Mouse (Mus musculus): ENCODE measurements around the gene Cep95. TPM values are rescaled to one million over a fixed set of nuclear protein-coding genes. Genes with fewer than 3 reads are reported as not detected.
A peak's percentile ranks its signal among the peaks of the same experiment; 100 is the strongest.
"Not testable (repeated sequence)": the region's sequence is repeated elsewhere in the genome, so short reads cannot be mapped to it uniquely, and the experiment has no call there.

The Cep95 gene
- total RNA-seq, 2 experiments from 2014 or later, result 6.2 to 13.0 TPM

DNA sequence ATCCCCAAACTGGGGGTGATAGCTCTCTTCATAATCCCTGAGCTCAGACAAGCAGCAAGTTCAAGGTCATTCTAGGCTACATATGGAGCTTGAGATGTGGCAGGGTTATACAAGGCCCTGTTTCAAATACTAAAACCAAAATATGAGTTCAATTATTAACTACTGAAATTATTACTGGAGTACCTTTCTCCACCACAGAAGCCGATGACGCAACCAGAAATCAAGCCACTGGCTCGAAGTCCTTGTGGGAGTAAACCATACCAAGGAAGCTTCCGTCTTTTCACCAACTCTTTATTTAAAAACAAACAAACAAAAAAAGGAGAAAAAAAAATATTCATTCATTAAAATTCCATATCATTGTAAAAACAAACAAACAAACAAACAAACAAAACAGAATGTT lies 12.1 kb upstream of the Cep95 start:
- DNase-seq, result no peak

DNA sequence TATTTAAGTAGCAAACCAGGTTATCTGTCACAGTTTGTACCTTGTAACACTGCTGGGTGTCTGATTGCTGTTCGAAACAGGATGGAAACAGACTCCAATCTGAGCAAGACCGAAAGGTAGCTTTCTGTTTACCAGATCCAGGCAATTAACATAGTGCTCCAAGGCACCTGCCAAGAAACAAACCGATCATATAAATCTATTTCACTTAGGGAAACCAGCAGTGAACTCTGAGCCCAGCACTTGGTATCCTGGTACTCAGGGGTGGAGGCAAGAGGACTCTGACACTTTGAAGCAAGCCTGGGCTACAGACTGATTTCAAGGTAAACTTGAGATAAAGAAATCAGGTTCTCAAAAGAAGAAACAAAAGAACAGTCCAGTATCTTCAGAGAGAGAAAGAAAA lies 11.7 kb upstream of the Cep95 start:
- no peak for DNase-seq

DNA sequence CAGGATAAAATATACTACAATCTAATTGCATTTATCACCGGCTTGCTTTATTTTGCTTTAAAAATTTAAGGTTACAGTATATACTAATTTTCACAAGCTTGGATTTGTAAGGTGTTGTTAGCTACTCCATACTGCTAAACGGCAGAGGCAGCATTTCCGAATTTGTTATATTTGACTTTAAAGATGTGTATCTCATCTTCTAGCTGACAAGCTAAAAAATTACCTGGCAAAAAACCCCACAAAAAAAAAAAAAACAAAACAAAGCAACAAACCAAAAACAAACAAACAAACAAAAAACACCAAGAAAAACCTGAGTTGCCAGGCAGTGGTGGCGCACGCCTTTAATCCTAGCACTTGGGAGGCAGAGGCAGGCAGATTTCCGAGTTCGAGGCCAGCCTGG lies 10.9 kb upstream of the Cep95 start:
- DNase-seq, result no peak

DNA sequence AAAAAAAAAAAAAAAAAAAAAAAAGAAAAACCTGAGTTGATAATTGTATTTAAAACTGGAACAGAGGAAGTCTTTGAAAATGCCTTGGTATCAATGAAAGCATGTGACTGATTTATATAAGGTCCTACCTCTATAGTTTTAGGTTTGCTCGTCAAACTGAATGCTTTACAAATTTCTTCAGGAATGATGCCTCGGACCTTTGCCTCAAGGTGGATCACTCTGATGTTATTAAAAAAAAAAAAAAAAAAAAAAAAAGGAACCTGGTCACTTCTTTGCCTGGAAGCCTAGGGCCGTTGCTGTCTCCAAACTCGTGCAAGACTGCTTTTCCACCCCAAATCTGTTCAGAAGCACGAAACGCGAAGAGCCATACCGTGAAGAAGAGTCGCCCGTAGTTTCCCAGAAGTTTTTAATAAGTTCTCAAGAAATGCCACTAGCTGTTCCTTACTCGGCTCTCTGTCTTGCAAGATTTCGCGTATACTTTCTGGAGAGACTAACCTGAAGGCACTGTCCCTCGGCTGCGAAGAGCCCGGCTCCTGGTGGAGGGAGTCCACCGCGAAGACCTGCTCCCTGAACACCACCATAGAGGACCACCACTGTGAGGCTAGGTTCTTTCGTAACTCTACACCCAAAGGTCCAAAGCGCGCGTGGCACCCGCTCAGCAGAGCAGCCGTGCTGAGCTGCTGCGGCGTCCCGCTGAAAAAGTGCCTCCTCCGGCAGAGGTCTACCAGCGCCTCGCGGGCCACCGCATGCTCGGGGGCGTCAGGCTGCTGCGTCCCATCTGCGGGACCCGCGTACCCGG lies 10.3 kb upstream of the Cep95 start:
- DNase-seq, result no peak

DNA sequence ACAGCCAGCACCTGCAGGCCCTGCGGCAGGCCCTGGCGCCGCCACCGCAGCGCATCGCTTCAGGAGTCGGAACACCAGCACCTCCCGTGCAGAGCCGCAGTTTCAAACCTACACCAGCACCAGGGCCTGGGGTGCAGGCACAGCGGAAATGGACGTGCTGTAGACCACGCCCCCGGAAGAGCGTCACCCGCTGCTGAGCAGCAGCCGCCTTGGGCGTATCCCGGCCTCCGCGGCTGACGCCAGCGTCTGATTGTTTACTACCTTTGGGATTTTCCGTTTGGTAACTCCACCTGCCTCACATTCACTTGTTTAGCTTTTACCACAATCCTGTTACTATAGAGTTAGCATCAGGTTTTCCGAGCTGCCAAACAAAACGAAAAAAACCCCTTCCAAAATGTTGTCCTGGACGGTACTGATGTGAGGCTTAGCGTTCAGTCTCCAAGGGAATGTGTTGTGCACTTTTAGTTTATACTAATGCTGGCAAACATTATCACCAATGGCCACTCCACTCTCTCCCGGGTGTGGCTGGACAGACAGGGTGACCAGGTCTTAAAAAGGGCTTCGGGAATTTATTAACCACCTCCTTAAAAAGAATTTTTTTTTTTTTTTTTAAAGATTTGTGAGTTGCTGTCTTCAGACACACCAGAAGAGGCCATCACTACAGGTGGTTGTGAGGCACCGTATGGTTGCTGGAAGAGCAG lies 9.5 kb upstream of the Cep95 start, which contains the start of gene Polg2:
Gene Polg2 (minus strand): TSS at position 150 of the 701 bp plus-strand sequence.
- peak; percentile 95 for DNase-seq

DNA sequence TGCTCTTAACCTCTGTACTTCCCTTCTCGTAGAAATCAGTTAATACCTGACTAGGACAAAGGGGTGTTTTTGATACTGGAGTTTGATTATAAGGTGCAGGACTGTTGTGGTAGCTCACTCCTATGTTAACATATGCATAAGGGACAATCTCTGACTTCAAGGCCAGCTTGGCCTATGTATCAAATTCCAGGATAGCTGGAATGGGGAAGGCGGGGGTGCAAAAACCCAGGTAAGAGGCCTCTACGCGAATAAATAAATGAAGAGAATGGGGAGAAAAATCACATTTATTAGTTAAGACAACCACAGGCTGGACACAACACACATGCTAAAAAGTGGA lies 9.0 kb upstream of the Cep95 start:
- no peak for DNase-seq

DNA sequence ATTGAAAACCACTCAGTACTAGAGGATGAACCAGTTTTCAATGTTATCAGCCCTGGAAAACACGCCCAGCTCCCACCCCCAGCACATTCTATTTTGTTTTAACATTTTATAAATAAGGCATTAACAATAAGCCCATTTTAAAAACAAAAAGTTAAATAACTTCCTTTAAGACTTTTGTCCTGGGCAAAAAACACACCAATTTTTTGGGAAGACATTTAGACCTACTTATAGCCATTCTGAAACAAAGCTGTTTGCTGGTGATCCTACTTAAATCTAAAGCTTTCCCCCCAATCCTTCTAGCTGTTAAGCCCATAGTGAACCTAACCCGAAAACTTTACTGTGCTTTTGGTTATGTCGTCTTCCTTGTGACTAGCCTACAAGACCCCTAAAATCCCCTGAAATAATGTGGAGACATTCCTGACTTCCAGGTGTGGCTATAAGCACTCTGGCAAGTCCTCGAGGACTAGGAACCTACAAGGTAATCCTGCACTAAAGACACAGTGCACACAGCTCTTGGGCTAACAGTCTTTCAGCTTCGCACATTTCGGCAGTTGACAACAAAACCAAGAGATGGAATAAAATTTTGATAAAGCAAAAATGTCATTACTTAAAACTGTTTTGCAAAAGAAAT lies 8.3 kb upstream of the Cep95 start:
- no peak for DNase-seq

DNA sequence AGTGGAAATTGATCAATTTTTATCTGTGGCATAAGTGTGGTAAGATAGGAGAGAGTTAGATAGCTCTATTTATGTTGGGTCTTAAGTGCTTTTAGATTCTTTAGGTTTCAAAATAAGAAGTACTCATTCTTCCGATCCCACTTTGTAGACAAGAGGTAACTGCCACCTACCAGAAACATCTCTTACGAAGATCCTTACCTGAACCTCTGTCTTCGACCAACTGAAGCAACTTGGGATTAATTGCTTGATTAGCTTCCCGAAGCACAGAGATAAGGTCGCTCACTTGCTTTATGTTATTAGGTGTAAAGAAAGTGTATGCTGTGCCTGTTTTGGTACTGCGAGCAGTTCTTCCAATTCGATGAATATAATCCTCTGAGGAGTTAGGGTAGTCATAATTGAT lies 6.8 kb upstream of the Cep95 start:
- DNase-seq, result not testable (repeated sequence)

DNA sequence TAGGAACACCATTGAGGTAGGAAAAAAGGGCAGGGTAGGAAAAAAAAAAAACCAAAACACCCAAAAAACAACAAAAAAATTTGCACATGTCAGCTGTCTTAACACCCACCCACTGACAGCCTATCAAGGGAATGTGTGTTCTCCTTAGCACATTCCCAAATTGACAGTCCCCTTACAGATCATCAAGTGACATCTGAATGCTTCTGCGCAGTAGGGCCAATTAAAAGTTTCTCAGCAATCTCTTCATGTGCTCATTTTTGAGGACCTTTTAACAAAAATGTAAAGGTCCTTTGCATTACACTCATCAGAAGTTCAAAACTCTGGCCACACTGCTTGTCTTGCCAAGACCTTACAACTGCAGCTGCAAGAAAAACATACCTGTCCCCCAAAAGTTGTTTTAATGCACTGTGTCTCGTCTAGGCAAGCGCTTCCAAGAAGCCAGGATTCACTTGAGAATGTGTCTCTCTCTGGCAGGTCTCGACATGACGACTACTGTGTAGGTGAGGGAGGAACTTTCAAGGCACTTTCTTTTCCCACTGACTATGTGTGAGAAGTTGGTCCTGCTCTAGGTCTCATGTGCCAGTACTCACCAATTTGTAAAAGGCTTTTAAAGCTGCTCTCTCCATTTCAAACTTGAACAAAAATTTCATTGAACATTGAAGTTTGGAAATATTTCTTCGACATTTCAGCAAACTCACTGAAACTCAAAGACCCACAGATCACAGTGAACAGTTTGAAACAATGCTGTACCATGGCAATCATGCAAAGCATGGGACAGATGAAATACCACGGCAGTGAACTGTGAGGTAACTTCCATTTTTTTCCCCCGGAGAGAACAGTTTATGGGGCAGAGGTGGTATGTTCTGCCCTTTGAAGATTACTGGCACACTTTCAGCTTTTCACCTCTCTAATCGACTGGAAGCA lies 5.9 kb upstream of the Cep95 start:
- no peak for DNase-seq

DNA sequence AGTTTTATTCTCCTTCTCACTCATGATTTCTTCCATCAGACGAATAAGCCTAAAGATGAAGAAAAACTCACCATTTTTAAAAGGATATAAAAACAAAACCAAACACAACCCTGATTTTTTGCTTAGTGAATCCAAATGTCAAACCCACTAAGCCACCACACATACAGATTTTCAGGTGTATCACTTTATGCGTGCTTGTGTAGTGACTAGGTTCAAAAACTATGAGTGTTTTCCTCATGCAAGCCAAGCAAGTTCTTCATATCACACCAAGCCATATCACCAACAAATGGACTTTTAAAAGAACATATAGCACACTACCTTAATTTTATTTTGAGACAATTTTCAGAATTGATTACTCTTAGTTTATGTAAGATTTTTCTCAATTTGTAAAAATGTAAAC lies 4.6 kb upstream of the Cep95 start:
- no peak for DNase-seq

DNA sequence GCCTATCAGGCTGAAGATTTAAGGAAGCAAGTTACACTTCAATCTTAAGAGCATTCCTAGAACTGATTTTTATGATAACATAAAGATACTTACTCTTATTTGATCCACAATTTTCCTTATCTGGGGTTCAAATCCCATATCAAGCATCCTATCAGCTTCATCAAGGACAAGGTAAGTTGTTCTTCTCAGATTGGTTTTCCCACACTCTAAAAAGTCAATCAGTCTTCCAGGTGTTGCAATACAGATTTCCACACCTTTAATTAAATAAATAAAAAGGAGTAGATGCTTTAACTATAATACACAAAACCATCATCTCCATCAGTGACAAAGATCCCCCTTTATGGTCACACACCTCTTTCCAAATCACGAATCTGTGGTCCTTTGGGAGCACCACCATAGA lies 4.0 kb upstream of the Cep95 start:
- DNase-seq, result no peak

DNA sequence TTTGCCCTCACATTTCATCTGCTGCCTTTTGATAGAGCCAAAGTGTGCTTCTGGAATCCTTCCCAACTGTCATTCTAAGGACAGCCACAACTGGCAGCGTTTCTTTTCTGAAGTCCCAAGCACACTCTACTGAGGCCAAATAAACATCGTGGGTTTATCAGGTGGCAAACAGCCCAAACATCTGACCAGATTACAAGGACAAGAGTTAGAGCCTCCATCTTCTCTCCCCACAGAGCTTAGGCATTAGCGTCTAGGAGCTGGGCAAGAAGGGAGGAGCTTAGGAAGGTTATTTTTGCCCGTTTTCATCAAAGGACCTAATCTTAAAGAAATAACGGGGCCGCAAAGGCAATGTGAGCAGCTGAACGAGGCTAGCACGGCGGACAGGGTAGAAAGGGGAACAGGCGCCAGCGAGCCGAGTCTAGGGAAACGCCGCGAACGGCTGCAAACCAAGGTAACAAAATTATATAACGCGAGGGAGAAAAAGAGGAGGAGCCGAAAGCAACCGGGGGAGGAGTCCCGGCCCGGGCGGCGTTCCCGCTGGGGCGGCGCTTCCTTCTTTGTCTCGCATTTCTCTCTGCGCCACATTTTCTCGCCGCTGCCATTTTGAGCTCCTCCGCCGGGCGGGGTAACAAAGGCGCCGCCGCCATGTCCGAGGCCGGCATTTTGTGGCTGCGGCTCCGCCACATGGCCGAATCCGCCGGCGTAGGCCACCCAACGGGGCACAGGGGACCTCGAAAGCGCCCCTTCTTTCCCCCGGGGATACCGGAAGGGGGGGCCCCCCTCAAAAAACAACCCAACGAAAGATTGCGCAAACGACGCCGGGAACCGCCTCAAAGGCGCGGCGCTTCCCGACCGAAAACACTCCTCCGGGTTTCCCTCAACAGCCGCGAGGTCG lies 1.7 kb upstream of the Cep95 start:
- peak; percentile 95 for DNase-seq

DNA sequence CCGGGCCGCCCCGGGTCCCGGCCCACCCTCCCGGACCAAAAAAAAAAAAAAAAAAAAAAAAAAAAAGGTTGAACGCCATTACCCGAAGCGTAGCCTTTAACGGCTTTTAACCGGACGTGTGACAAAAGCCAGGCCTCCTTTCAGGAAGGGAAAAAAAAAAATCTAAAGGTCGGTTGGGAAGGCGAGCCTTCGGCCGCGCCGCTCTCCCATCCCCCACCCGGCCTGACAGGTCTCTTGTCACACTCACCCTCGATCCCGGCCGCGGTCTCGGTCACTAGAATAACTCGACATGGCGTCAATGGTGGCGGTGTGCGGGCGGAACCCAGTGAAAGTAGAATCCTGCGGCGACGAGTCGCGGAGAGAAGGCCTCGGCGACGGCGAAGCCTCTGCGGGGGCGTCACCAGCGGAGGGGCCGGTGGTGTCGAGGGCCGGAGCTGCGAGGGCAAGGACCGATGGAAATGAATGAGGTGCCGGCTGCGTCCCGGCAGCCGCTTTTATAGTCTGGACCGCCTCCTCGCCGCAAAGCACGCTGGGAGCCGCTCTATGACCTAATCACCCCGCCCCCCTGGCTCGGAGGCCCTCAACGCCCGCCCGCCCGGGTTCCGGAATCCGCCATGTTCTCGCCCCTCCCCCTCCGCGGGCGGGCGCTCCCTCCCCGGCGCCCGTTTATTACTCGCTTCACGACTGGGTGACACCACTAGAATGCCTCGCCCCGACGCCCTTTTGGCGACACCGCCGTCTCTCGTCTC lies 852 bp upstream of the Cep95 start:
- peak; percentile 100 for DNase-seq

DNA sequence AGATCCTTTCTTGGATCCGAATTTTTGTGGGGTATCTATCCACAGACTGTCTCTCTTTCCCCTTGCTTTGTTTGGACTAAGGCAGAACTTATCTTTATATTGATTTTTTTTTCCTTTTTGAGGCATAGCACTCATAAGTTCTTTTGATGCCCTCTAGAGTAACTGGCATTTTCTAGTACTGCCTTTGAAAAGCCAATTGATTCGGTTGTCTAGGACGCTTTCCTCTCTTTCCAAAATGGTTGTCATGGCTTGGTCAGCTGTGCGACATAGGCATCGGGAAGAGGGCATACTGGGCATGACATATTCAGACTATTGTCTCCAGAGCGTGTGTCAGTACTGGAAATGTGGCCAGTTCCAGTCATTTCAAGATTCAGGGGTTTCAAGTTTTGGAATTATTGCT lies 597 bp downstream of the Cep95 start:
- peak; percentile 18 for DNase-seq

DNA sequence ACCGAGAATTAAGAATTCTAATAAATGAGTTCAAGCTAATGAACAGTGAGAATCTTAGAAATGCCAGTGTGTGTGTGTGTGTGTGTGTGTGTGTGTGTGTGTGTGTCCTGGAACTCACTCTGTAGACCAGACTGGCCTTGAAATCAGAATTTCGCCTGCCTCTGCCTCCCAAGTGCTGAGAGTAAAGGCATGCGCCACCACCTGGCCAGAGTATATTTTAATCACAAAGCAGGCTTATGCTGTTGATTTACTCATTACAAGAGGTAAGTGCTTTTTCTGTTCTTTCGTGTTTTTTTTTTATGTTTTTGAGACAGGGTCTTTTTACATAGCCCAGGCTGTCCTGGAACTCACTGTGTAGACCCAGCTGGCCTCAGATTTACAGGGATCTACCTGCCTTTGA lies 4.8 kb downstream of the Cep95 start:
- no peak for DNase-seq

DNA sequence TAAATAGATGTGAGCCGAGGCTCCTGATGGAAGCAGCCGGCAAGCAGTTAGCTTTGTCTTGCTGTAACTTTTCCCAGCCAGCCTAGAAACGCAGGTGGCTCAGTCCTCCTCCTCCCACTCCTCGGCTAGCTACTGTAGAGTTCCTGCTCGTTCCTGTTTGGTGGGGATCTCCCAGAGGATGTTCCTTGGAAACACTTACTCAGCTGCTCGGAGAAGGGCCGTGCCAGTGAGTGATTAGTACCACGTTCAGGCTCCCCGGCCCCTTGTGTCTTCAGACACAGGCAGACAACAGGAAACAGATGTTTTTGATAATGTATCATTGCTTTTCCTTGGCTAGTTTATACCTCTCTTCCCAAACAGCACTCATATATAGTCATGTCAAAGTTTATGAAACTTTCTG lies 6.6 kb downstream of the Cep95 start:
- no peak for DNase-seq

DNA sequence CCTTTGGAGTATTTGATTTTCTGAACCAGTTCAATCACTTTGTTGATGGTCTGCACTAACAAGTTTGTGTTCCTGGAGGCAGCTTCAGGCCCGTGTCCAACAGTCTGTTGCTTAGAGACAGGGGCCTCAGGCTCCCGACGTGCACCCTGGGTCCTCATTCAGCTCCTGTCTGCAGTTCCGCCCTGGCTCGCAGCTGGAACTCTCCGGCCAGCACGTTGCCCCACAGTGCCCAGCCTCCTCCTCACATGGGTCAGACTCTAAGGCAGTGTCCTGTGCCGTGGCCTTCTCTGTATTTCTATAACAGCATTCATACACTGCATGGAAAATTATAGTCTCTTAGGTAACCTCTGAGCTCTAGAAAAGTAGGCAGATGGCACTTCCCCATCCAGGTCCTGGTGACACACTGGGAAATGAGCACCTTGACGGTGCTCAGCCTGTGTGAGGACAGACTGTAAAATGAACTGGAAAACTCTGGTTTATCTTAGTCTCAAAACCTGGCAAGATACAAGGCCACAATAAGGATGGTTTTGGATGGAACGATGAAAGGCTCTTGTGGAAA lies 13.1 kb downstream of the Cep95 start:
- no peak for DNase-seq

DNA sequence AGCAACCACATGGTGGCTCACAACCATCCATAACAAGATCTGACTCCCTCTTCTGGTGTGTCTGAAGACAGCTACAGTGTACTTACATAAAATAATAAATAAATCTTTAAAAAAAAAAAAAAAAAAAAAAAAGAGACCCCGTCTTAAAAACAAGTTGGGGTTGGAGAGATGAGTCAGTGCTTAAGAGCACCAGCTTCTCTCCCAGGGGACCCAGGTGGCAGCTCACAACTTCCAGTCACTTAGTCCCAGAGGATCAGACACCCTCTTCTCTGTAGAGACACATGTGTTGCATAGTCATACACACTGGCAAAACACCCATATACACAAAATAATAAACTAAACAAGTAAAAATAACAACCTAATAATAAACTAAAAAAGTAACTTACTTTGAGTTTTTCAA lies 18.4 kb downstream of the Cep95 start:
- DNase-seq, result not testable (repeated sequence)

DNA sequence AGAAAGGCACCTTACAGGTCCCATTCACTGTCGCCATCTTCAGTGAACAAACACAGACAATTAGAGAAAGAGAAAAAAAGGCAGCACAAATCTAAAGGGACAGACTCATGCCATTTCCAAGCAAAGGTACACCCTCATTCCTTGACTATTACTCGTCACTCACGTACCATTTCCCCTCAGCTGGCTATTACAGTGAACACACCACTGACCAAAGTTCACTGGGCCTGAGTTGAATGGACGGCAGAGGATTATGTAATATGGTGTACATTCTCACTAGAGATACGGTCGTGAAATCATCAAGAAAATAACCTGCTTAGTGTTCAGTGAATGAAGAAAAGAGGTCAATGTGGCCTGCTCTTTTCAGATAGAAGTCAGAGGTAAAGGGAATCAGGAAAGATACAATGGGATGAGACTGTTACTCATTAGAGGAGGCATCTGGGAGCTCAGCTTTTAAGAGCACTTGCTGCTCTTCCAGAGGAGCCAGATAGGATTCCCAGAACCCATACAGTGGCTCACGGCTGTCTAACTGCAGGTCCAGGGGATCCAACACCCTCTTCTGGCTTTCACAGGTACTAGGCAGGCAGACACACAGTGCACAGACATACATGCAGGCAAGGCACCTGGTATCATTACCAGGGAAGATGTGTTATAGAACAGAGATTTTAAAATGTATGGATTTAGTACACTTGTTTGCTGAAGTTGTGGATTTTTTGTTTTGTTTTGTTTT lies 23.5 kb downstream of the Cep95 start:
- DNase-seq, result no peak

Measured in adrenal gland, postnatal 10 days (tissue).